Mouse (Mus musculus): ENCODE results near the gene Exog.

The Exog gene

GRCm38 (mm10) chr9:119457122-119457521, 12.4 kb downstream of the Exog start:
- DNase-seq (ENCODE audit: low spot score in 2 of 2), result no peak

GRCm38 (mm10) chr9:119460410-119460809, 15.7 kb downstream of the Exog start:
- DNase-seq (ENCODE audit: low spot score in 2 of 2), result peak; percentile 25 to 51

GRCm38 (mm10) chr9:119465056-119465455, 20.3 kb downstream of the Exog start:
- no peak for DNase-seq (ENCODE audit: low spot score in 2 of 2)

GRCm38 (mm10) chr9:119465595-119465994, 20.9 kb downstream of the Exog start:
- peak in 1 of 2 experiments; percentile 57 for DNase-seq (ENCODE audit: low spot score in 2 of 2)

GRCm38 (mm10) chr9:119469691-119470353, 25.1 kb downstream of the Exog start:
- peak; percentile 79 to 87 for DNase-seq (ENCODE audit: low spot score in 2 of 2)

- DNase-seq (ENCODE audit: low spot score in 2 of 2), result peak in 1 of 2 experiments; percentile 46
These were observed 27.7 kb downstream of the Exog start for GRCm38 (mm10) chr9:119472412-119472918.

GRCm38 (mm10) chr9:119473011-119473410, 28.3 kb downstream of the Exog start:
- DNase-seq (ENCODE audit: low spot score in 2 of 2), result no peak

- no peak for DNase-seq (ENCODE audit: low spot score in 2 of 2)
These were observed 28.9 kb downstream of the Exog start for GRCm38 (mm10) chr9:119473608-119474164.

GRCm38 (mm10) chr9:119474717-119475611, 30.2 kb downstream of the Exog start:
- DNase-seq (ENCODE audit: low spot score in 2 of 2), result peak; percentile 75 to 77

GRCm38 (mm10) chr9:119477754-119478153, 33.0 kb downstream of the Exog start:
- DNase-seq (ENCODE audit: low spot score in 2 of 2), result no peak

GRCm38 (mm10) chr9:119478345-119478744, 33.6 kb downstream of the Exog start:
- peak; percentile 24 to 43 for DNase-seq (ENCODE audit: low spot score in 2 of 2)

GRCm38 (mm10) chr9:119479297-119479696, 34.6 kb downstream of the Exog start:
- DNase-seq (ENCODE audit: low spot score in 2 of 2), result peak; percentile 83 to 85

GRCm38 (mm10) chr9:119481612-119482011, 36.9 kb downstream of the Exog start:
- DNase-seq (ENCODE audit: low spot score in 2 of 2), result no peak

- DNase-seq (ENCODE audit: low spot score in 2 of 2), result peak; percentile 64 to 74
These were observed 39.0 kb downstream of the Exog start for GRCm38 (mm10) chr9:119483554-119484353.

GRCm38 (mm10) chr9:119484420-119484819, 39.7 kb downstream of the Exog start:
- DNase-seq (ENCODE audit: low spot score in 2 of 2), result peak in 1 of 2 experiments; percentile 19

- DNase-seq (ENCODE audit: low spot score in 2 of 2), result no peak
These were observed 40.1 kb downstream of the Exog start for GRCm38 (mm10) chr9:119484868-119485267.

GRCm38 (mm10) chr9:119496354-119496753, 51.6 kb downstream of the Exog start:
- peak in 1 of 2 experiments; percentile 59 for DNase-seq (ENCODE audit: low spot score in 2 of 2)

GRCm38 (mm10) chr9:119496960-119497359, 52.2 kb downstream of the Exog start:
- no peak for DNase-seq (ENCODE audit: low spot score in 2 of 2)

GRCm38 (mm10) chr9:119497546-119498246, 53.0 kb downstream of the Exog start:
- DNase-seq (ENCODE audit: low spot score in 2 of 2), result peak; percentile 63 to 72

- DNase-seq (ENCODE audit: low spot score in 2 of 2), result no peak
These were observed 53.5 kb downstream of the Exog start for GRCm38 (mm10) chr9:119498247-119498607.

- DNase-seq (ENCODE audit: low spot score in 2 of 2), result no peak
These were observed 54.1 kb downstream of the Exog start for GRCm38 (mm10) chr9:119498885-119499284.

Measured in heart, adult 9 months (tissue).